Mouse (Mus musculus) kidney, adult 2 months (tissue): Measurements from ENCODE around the gene Xab2.

Experiments
- CTCF ChIP-seq: fragments of 200-500 bp; conservative IDR thresholded peaks from 2 replicates; pipeline ENCODE4 v1.5.1; 2011; ENCODE audit warnings: low read depth, mild to moderate bottlenecking, control low read depth, low read length, moderate library complexity, mixed read lengths; ENCODE audit not compliant: insufficient read depth, insufficient read length
- POLR2A ChIP-seq: fragments of 200-500 bp; IDR thresholded peaks from one replicate; pipeline ENCODE4 v1.6.1; 2011; ENCODE audit warnings: low read depth, low read length, control low read depth

GRCm38 (mm10) chr8:3579390-3580364, 41.4 kb downstream of the Xab2 start:
- TF ChIP-seq POLR2A (no peak), CTCF (no peak)
